Mouse (Mus musculus) lung, adult 10 weeks (tissue): ENCODE measurements around the gene Nt5c2. TPM values are rescaled to one million over a fixed set of nuclear protein-coding genes. Genes with fewer than 3 reads are reported as not detected.

ENCODE experiments used
- polyA plus RNA-seq: library from polyadenylated mRNA; stranded (reverse); fragments of 350-450 nt; fragmentation: Illumina TruSeq; extraction: RNeasy Lipid Tissue Mini Kit (QIAGEN cat#74804); gene quantifications from one replicate; pipeline ENCODE4 v1.2.3, GENCODE M21; 2014; ENCODE audit warnings: low read depth, low replicate concordance; ENCODE audit not compliant: insufficient read depth

Nt5c2 gene
- polyA plus RNA-seq: 15.5 TPM

GRCm38 (mm10) chr19:47014447-47015381 is at the start of gene Nt5c2, which contains the start of gene Ina:
Nt5c2 (minus strand) TSS chr19:47015153.
Ina (plus strand) TSS chr19:47014698.

DNA sequence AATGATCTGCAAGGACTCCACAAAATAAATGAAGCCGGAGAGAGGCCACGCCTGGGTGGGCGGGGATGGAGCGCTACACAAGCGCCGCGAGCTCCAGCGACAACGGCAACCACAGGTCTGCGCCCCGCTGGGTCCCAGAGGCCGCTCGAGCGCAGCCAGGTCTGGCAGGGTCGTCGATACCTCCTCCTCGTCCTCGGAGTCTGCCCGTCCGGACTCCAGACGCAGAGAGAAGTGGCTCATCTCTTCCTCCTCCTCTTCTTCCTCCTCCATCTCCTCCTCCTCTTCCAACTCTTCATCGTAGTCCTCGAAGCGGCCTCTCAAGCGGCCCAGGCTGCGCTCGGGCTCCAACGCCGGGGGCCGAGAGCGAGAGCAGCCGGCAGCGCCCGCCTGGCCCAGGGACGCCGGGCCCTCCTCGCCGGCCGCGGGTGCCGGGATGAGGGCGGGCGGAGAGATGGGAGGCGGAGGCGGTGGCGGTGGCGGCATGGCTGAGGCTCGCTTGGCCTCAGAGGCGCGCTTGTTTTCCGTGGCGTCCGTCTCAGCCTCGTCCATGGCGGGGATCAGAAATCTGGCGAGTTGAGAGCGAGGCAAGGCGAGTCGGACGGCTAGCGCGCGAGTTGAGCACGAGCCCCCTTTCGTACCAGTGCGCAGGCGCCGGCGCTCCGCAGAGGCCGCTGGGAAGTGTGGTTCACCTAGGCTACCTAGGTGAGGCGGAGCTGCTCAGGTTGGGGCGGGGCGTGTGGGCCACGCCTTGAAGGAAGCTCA is 35.5 kb upstream of the Nt5c2 start, which contains the start of gene Pcgf6:
TSS of gene Pcgf6 (minus strand) at position 636 of the 762 bp plus-strand sequence.

Other genes starting within 250 kb of the Nt5c2 start
- gene Ina, start 455 bp downstream of the Nt5c2 start, polyA plus RNA-seq: not detected
- gene Pcgf6, start 35.8 kb upstream of the Nt5c2 start, polyA plus RNA-seq: 3.4 TPM
- gene Taf5, start 52.6 kb upstream of the Nt5c2 start, polyA plus RNA-seq: 2.9 TPM
- gene Usmg5, start 75.5 kb upstream of the Nt5c2 start, polyA plus RNA-seq: 580 TPM
- gene Pdcd11, start 75.6 kb upstream of the Nt5c2 start, polyA plus RNA-seq: 6.2 TPM
- 10.3 TPM for gene Calhm2, start 123.1 kb upstream of the Nt5c2 start, polyA plus RNA-seq
- gene Calhm1, start 129.1 kb upstream of the Nt5c2 start, polyA plus RNA-seq: not detected
- gene Calhm3, start 142.6 kb upstream of the Nt5c2 start, polyA plus RNA-seq: not detected
- gene Neurl1a, start 163.7 kb upstream of the Nt5c2 start, polyA plus RNA-seq: 2.0 TPM